Mouse (Mus musculus): ENCODE results near the gene Dnah6. TPM values are rescaled to one million over a fixed set of nuclear protein-coding genes. Genes with fewer than 3 reads are reported as not detected.
A peak's percentile ranks its signal among the peaks of the same experiment; 100 is the strongest.

The Dnah6 gene
- polyA plus RNA-seq, 2 experiments: 0.04 to 0.06 TPM

DNA sequence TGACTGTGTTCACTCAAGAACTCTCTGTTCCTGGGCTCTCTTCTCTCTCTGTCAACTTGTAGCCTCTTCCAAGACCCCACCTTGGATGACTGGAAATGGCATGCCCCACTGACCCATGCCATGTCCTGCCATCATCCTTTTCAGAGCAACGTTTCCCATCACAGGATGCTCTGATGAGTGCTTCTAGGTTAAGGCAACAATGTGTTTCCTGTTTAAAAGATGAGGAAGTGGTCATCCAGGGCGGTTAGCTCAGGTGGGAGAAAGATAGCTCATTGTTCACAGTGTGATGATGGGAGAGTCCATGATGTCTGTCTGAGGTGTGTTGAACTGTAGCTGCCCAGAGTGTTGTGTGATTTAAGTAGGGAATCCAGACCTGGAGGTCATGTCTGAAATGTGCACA lies 107.6 kb downstream of the Dnah6 start:
- DNase-seq (ENCODE audit: low spot score): no peak
- H3K27ac ChIP-seq (replicated peaks; ENCODE audit: low read depth, low read length): no peak overlapping the region
- WGBS: 76% methylated on average over 2 of the region's 2 CpGs
- H3K4me2 ChIP-seq (replicated peaks; ENCODE audit: low read depth, low read length, severe bottlenecking): no peak overlapping the region
- no peak overlapping the region for H3K9ac ChIP-seq (ENCODE audit: low read depth, low read length, severe bottlenecking)
- no peaks in the 10 kb centered on the region for H3K36me3 ChIP-seq (ENCODE audit: control insufficient read depth, insufficient read depth, low read length)
- no peaks in the 10 kb centered on the region for H3K9me3 ChIP-seq (ENCODE audit: control insufficient read depth, low read length)
- no peak for TF ChIP-seq POLR2A (IDR thresholded peaks at IDR 0.05; ENCODE audit: borderline replicate concordance, extremely low read depth, insufficient read depth, insufficient read length)
- H3K27me3 ChIP-seq (ENCODE audit: control insufficient read depth, insufficient read depth, low read length): no peaks in the 10 kb centered on the region
- 0 out of 2 replicates have a peak, but pooled peaks have one; percentile 9 for ATAC-seq (ENCODE audit: low FRiP score, low read depth)
- H3K4me3 ChIP-seq (replicated peaks; ENCODE audit: low read length): no peak overlapping the region
- H3K4me1 ChIP-seq (ENCODE audit: control insufficient read depth, insufficient read depth, low read length): 0 out of 2 replicates have a peak, but pooled peaks cover 2% of the 10 kb centered on the region

- 32% methylated on average over 2 of the region's 2 CpGs for WGBS
- no peak overlapping the region for H3K9ac ChIP-seq (ENCODE audit: low read depth, low read length, severe bottlenecking)
- DNase-seq (ENCODE audit: low spot score) (peak; percentile 68), ATAC-seq (ENCODE audit: low FRiP score, low read depth) (peak; percentile 41; the same call in 1 of the 2 replicates)
- H3K4me2 ChIP-seq (replicated peaks; ENCODE audit: low read depth, low read length, severe bottlenecking): no peak overlapping the region
- no peaks in the 10 kb centered on the region for H3K27me3 ChIP-seq (ENCODE audit: control insufficient read depth, insufficient read depth, low read length)
- H3K4me3 ChIP-seq (replicated peaks; ENCODE audit: low read length): no peak overlapping the region
- 0 out of 2 replicates have a peak, but pooled peaks cover 2% of the 10 kb centered on the region for H3K4me1 ChIP-seq (ENCODE audit: control insufficient read depth, insufficient read depth, low read length)
- no peak for TF ChIP-seq POLR2A (IDR thresholded peaks at IDR 0.05; ENCODE audit: borderline replicate concordance, extremely low read depth, insufficient read depth, insufficient read length)
- no peak overlapping the region for H3K27ac ChIP-seq (replicated peaks; ENCODE audit: low read depth, low read length)
- no peaks in the 10 kb centered on the region for H3K9me3 ChIP-seq (ENCODE audit: control insufficient read depth, low read length)
- no peaks in the 10 kb centered on the region for H3K36me3 ChIP-seq (ENCODE audit: control insufficient read depth, insufficient read depth, low read length)
Observed at GRCm38 (mm10) chr6:73113365-73113764, 108.1 kb downstream of the Dnah6 start.

DNA sequence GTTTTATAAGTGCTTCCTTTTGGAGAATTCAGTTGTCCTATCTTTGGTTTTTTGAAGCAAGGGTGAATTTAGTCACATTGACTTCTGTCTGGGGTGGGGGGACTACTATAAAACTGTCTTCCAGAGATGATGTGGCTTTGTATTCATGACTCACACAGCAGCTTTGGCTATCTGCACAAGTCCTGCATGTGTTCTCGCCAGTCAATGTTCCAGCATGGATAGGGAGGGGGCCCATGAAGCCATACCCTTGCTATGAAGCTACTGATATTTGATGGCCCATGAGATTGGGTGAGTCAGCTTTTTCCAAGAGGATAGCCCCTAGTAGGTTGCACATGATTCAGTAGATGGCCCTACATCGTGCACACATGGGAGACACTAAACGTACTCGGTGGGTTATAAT lies 128.3 kb downstream of the Dnah6 start:
- Histone ChIP-seq H3K9me3 (ENCODE audit: control insufficient read depth, low read length) (no peaks in the 10 kb centered on the region), H3K27me3 (ENCODE audit: control insufficient read depth, insufficient read depth, low read length) (no peaks in the 10 kb centered on the region), H3K27ac (replicated peaks; ENCODE audit: low read depth, low read length) (no peak overlapping the region), H3K4me1 (ENCODE audit: control insufficient read depth, insufficient read depth, low read length) (no peaks in the 10 kb centered on the region), H3K9ac (ENCODE audit: low read depth, low read length, severe bottlenecking) (no peak overlapping the region), H3K4me3 (replicated peaks; ENCODE audit: low read length) (no peak overlapping the region), H3K36me3 (ENCODE audit: control insufficient read depth, insufficient read depth, low read length) (no peaks in the 10 kb centered on the region), H3K4me2 (replicated peaks; ENCODE audit: low read depth, low read length, severe bottlenecking) (no peak overlapping the region)
- TF ChIP-seq POLR2A (IDR thresholded peaks at IDR 0.05; ENCODE audit: borderline replicate concordance, extremely low read depth, insufficient read depth, insufficient read length): no peak
- DNase-seq (ENCODE audit: low spot score): no peak
- no peak for ATAC-seq (ENCODE audit: low FRiP score, low read depth)
- WGBS: 91% methylated on average over 4 of the region's 4 CpGs

DNA sequence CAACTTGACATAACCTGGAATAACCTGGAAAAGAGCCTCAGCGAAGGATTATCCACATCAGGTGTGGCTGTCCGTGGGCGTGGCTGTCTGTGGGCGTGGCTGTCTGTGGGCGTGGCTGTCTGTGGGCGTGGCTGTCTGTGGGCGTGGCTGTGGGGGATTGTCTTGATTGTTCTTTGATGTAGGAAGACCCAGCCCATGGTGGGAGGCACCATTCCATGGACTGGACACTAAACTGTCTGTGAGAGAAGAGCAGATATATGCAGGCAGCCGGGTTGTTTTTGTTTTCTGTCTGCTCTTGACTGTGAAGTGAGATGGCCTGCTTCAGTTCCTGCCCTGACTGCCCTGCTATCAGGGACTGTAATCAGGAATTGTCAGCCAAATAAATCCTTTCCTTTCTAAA lies 130.6 kb downstream of the Dnah6 start:
- no peak for ATAC-seq (ENCODE audit: low FRiP score, low read depth)
- DNase-seq (ENCODE audit: low spot score): no peak
- 82% methylated on average over 8 of the region's 8 CpGs for WGBS

DNA sequence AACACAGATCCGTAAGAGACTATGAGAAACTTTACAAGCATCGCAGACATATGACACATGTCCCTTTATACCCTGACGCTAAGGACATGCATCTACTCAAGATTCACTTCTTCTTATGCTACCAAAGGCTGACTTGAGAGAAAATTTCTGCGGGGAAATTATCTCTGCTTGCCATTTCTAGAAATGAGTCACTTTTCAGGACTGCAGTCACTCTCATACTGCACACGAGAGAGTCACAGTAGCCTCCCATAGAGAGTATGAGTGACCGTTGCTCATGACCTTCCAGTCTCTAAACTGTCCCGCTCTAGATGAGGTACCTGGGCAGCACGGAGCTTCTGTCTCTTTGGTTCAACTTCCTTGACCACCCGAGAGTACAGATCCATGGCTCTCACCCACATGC lies 138.9 kb downstream of the Dnah6 start:
- Histone ChIP-seq H3K4me3 (replicated peaks; ENCODE audit: low read length) (no peak overlapping the region), H3K9ac (ENCODE audit: low read depth, low read length, severe bottlenecking) (no peak overlapping the region), H3K9me3 (ENCODE audit: control insufficient read depth, low read length) (no peaks in the 10 kb centered on the region; the same call in 1 of the 2 replicates), H3K27me3 (ENCODE audit: control insufficient read depth, insufficient read depth, low read length) (no peaks in the 10 kb centered on the region), H3K27ac (replicated peaks; ENCODE audit: low read depth, low read length) (no peak overlapping the region), H3K4me1 (ENCODE audit: control insufficient read depth, insufficient read depth, low read length) (no peaks in the 10 kb centered on the region), H3K4me2 (replicated peaks; ENCODE audit: low read depth, low read length, severe bottlenecking) (no peak overlapping the region), H3K36me3 (ENCODE audit: control insufficient read depth, insufficient read depth, low read length) (no peaks in the 10 kb centered on the region)
- DNase-seq (ENCODE audit: low spot score) (no peak), ATAC-seq (ENCODE audit: low FRiP score, low read depth) (no peak)
- no peak for TF ChIP-seq POLR2A (IDR thresholded peaks at IDR 0.05; ENCODE audit: borderline replicate concordance, extremely low read depth, insufficient read depth, insufficient read length)
- 92% methylated on average over 9 of the region's 9 CpGs for WGBS

More for the DNA sequence above, 130.6 kb downstream of the Dnah6 start:
- H3K9ac ChIP-seq (ENCODE audit: low read depth, low read length, severe bottlenecking): no peak overlapping the region
- no peaks in the 10 kb centered on the region for H3K27me3 ChIP-seq (ENCODE audit: control insufficient read depth, insufficient read depth, low read length)
- H3K36me3 ChIP-seq (ENCODE audit: control insufficient read depth, insufficient read depth, low read length): no peaks in the 10 kb centered on the region
- no peak overlapping the region for H3K4me2 ChIP-seq (replicated peaks; ENCODE audit: low read depth, low read length, severe bottlenecking)
- H3K27ac ChIP-seq (replicated peaks; ENCODE audit: low read depth, low read length): no peak overlapping the region
- no peak overlapping the region for H3K4me3 ChIP-seq (replicated peaks; ENCODE audit: low read length)
- TF ChIP-seq POLR2A (IDR thresholded peaks at IDR 0.05; ENCODE audit: borderline replicate concordance, extremely low read depth, insufficient read depth, insufficient read length): no peak
- H3K4me1 ChIP-seq (ENCODE audit: control insufficient read depth, insufficient read depth, low read length): no peaks in the 10 kb centered on the region
- no peaks in the 10 kb centered on the region for H3K9me3 ChIP-seq (ENCODE audit: control insufficient read depth, low read length)
